Mouse (Mus musculus): Measurements from ENCODE around the gene Fbxl13. TPM values are rescaled to one million over a fixed set of nuclear protein-coding genes. Genes with fewer than 3 reads are reported as not detected.

The Fbxl13 gene
- polyA plus RNA-seq, 2 experiments = 0.05 to 0.08 TPM

DNA sequence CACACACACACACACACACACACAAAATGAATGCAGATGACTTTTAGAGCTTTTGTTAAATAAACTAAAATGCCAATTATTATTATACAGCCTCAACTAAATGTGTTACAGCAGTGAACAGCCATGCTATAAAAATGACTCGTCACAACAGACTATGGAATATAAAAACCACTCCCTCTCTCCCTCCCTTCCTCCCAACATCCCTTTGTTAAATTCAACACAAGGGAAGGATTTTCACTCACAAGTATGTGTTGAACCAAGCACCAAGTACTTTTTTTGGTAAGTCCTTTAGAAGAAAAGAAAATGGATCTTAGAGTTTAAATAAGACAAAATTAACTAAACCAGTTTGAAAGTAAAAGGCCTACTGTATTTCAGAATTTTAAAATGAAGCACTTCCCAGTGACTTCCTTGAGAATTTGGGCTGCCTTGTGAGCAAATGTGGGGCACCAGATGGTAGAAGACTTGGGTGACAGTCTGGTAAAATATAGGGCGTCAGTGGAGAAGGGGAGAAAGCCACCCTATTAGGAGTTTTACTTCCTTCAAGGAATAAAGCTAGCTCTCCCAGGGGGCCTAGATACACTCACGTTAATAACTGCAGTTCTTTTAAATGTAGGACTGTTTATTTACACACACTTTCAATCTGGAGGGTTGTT lies 72.5 kb downstream of the Fbxl13 start:
- Histone ChIP-seq H3K36me3 (replicated peaks; ENCODE audit: control insufficient read depth, insufficient read depth, low read depth) (no peaks in the 10 kb centered on the region), H3K27ac (no peak overlapping the region), H3K27me3 (ENCODE audit: control insufficient read depth, insufficient read depth, low read length) (no peaks in the 10 kb centered on the region), H3K9ac (replicated peaks) (no peak overlapping the region), H3K9me3 (ENCODE audit: control insufficient read depth, low read length) (no peaks in the 10 kb centered on the region), H3K4me1 (replicated peaks; ENCODE audit: control insufficient read depth in 2 of 2, insufficient read depth in 2 of 2, low read length in 1 of 2) (peaks cover 0 to 13% of the 10 kb centered on the region in 2 experiments; a peak in 3 of 4 replicates), H3K4me3 (ENCODE audit: insufficient read depth in 1 of 2, low read depth in 2 of 2, low read length in 2 of 2) (no peak overlapping the region), H3K4me2 (ENCODE audit: low read depth) (no peak overlapping the region)
- ATAC-seq (ENCODE audit: insufficient read depth) (no peak), DNase-seq (ENCODE audit: low read depth in 3 of 3, low spot score in 3 of 3) (no peak)
- TF ChIP-seq EP300 (IDR thresholded peaks at IDR 0.05; ENCODE audit: low read depth) (no peak), CTCF (IDR thresholded peaks at IDR 0.05; ENCODE audit: low read depth) (no peak)
- 57% methylated on average over 3 of the region's 3 CpGs for WGBS (ENCODE audit: insufficient replicate concordance)

DNA sequence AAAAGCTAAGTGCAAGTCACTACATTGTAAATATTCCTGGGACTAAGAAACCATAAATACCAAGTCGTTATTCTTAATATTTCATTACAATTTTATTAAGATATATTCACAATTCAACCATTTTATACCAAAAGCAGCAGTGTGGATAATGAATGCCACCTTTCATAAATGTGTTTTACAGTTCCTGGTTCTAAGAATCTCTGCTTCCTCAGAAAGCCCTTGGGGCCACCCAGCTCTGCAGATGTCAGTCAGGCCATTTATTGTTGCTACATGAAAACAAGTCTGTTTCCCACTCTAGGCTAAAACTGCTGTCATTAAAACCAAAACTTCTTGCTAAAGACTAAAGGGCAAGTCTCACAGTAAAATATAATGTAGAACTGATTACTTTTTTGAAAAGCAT lies 77.7 kb downstream of the Fbxl13 start:
- peaks cover 0 to 3% of the 10 kb centered on the region in 2 experiments; a peak in 2 of 4 replicates for H3K4me1 ChIP-seq (replicated peaks; ENCODE audit: control insufficient read depth in 2 of 2, insufficient read depth in 2 of 2, low read length in 1 of 2)
- H3K27me3 ChIP-seq (ENCODE audit: control insufficient read depth, insufficient read depth, low read length) = no peaks in the 10 kb centered on the region
- TF ChIP-seq CTCF (IDR thresholded peaks at IDR 0.05; ENCODE audit: low read depth) = no peak
- TF ChIP-seq EP300 (IDR thresholded peaks at IDR 0.05; ENCODE audit: low read depth) = no peak
- no peak overlapping the region for H3K27ac ChIP-seq
- H3K9ac ChIP-seq (replicated peaks) = no peak overlapping the region
- no peak overlapping the region for H3K4me3 ChIP-seq (ENCODE audit: insufficient read depth in 1 of 2, low read depth in 2 of 2, low read length in 2 of 2)
- WGBS (ENCODE audit: insufficient replicate concordance) = 42% methylated on average over 1 of the region's 1 CpGs
- no peaks in the 10 kb centered on the region for H3K9me3 ChIP-seq (ENCODE audit: control insufficient read depth, low read length)
- H3K4me2 ChIP-seq (ENCODE audit: low read depth) = no peak overlapping the region
- no peak for DNase-seq (ENCODE audit: low read depth in 3 of 3, low spot score in 3 of 3)
- ATAC-seq (ENCODE audit: insufficient read depth) = no peak
- no peaks in the 10 kb centered on the region for H3K36me3 ChIP-seq (replicated peaks; ENCODE audit: control insufficient read depth, insufficient read depth, low read depth)

DNA sequence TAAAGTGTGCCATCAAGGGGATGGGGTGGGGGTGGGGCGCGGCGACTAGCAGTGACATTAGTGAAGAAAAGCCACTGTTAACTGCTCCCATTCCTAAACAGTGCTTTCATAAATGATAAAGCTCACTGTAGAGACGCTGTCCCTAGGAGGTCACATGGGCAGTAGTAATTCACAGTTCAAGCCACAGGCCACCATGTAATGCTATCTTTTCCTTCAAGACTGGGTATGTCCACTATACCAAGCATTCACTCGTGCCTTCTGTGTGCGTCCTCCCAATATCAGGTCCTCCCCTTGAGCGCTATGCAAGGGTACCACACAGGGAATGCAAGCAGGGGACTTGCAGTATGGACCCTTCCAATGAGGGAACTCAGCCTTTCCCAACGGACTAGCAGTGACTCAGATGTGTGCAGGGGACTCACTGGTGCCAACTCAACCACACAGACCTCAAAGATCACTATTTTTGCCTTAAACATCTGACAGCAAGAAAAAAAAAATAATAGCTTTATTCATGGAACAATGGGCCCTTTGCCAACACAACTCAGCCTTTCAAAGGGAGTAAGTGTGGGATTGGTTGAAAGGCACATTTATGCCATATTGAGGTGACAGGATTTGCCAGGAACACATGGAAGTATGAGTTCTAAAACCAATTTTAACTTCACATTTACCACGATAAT lies 79.9 kb downstream of the Fbxl13 start:
- Histone ChIP-seq H3K4me3 (ENCODE audit: insufficient read depth in 1 of 2, low read depth in 2 of 2, low read length in 2 of 2) (no peak overlapping the region), H3K9me3 (ENCODE audit: control insufficient read depth, low read length) (no peaks in the 10 kb centered on the region), H3K4me1 (replicated peaks; ENCODE audit: control insufficient read depth in 2 of 2, insufficient read depth in 2 of 2, low read length in 1 of 2) (no peaks in the 10 kb centered on the region), H3K27ac (no peak overlapping the region), H3K27me3 (ENCODE audit: control insufficient read depth, insufficient read depth, low read length) (no peaks in the 10 kb centered on the region), H3K36me3 (replicated peaks; ENCODE audit: control insufficient read depth, insufficient read depth, low read depth) (no peaks in the 10 kb centered on the region), H3K9ac (replicated peaks) (no peak overlapping the region), H3K4me2 (ENCODE audit: low read depth) (no peak overlapping the region)
- ATAC-seq (ENCODE audit: insufficient read depth) (no peak), DNase-seq (ENCODE audit: low read depth in 3 of 3, low spot score in 3 of 3) (no peak)
- 80% methylated on average over 9 of the region's 9 CpGs for WGBS (ENCODE audit: insufficient replicate concordance)
- TF ChIP-seq EP300 (IDR thresholded peaks at IDR 0.05; ENCODE audit: low read depth) (no peak), CTCF (IDR thresholded peaks at IDR 0.05; ENCODE audit: low read depth) (no peak)

DNA sequence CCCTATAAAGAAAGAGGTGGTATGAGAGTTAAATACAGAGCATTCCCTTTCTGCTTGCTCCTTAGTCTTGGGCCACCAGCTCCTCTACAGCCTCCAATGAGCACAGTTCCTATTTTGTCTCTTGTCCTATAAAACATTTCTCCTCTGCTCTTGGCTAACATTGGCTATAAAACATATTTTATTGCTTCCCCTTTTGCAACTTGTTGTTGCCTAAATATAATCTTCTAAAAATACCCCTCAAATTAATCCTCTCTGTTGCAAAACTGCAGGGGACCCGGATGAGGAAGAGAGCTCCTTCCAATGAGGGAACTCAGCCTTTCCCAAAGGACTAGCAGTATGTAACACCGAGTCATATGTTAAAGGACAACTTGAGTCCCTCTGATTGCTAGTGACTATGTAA lies 81.5 kb downstream of the Fbxl13 start:
- Histone ChIP-seq H3K9me3 (ENCODE audit: control insufficient read depth, low read length) (no peaks in the 10 kb centered on the region), H3K27me3 (ENCODE audit: control insufficient read depth, insufficient read depth, low read length) (no peaks in the 10 kb centered on the region), H3K4me3 (ENCODE audit: insufficient read depth in 1 of 2, low read depth in 2 of 2, low read length in 2 of 2) (no peak overlapping the region), H3K27ac (no peak overlapping the region), H3K36me3 (replicated peaks; ENCODE audit: control insufficient read depth, insufficient read depth, low read depth) (no peaks in the 10 kb centered on the region), H3K4me1 (replicated peaks; ENCODE audit: control insufficient read depth in 2 of 2, insufficient read depth in 2 of 2, low read length in 1 of 2) (no peaks in the 10 kb centered on the region), H3K9ac (replicated peaks) (no peak overlapping the region), H3K4me2 (ENCODE audit: low read depth) (no peak overlapping the region)
- DNase-seq (ENCODE audit: low read depth in 3 of 3, low spot score in 3 of 3) (no peak), ATAC-seq (ENCODE audit: insufficient read depth) (no peak)
- no peak for TF ChIP-seq CTCF (IDR thresholded peaks at IDR 0.05; ENCODE audit: low read depth)
- no peak for TF ChIP-seq EP300 (IDR thresholded peaks at IDR 0.05; ENCODE audit: low read depth)
- WGBS (ENCODE audit: insufficient replicate concordance) = 40% methylated on average over 2 of the region's 2 CpGs

DNA sequence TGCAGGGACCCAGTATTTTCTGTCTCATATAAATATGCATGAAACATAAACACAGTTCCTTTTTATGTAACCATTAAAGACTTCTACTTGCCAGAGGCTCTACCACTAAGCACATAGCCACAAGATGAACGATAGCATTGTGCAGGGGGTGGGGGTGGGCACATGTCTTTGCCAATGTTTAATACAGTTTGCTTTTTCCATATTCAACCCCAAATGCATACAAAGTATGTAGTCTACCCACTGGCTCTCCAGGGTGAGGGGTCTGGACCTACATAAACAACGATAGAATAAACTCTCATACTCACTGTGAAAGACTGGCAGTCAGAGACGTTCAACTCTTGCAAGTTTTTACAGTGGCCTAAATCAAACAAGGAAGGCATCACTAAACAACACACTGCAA lies 88.9 kb downstream of the Fbxl13 start:
- ATAC-seq (ENCODE audit: insufficient read depth) = no peak
- Histone ChIP-seq H3K27ac (no peak overlapping the region), H3K4me1 (replicated peaks; ENCODE audit: control insufficient read depth in 2 of 2, insufficient read depth in 2 of 2, low read length in 1 of 2) (no peaks in the 10 kb centered on the region), H3K4me3 (ENCODE audit: insufficient read depth in 1 of 2, low read depth in 2 of 2, low read length in 2 of 2) (no peak overlapping the region), H3K36me3 (replicated peaks; ENCODE audit: control insufficient read depth, insufficient read depth, low read depth) (no peaks in the 10 kb centered on the region), H3K9me3 (ENCODE audit: control insufficient read depth, low read length) (no peaks in the 10 kb centered on the region), H3K9ac (replicated peaks) (no peak overlapping the region), H3K27me3 (ENCODE audit: control insufficient read depth, insufficient read depth, low read length) (no peaks in the 10 kb centered on the region), H3K4me2 (ENCODE audit: low read depth) (no peak overlapping the region)
- TF ChIP-seq EP300 (IDR thresholded peaks at IDR 0.05; ENCODE audit: low read depth) (no peak), CTCF (IDR thresholded peaks at IDR 0.05; ENCODE audit: low read depth) (no peak)
- DNase-seq (ENCODE audit: low read depth in 3 of 3, low spot score in 3 of 3) = no peak
- 66% methylated on average over 3 of the region's 3 CpGs for WGBS (ENCODE audit: insufficient replicate concordance)

All from liver, embryonic 14.5 days (tissue).